Mouse (Mus musculus) spleen, postnatal 10 days (tissue): ENCODE data around the gene Ptprm.
A peak's percentile ranks its signal among the peaks of the same experiment; 100 is the strongest.

Experiments used
- DNase-seq, 2 experiments: peaks; one replicate each; pipeline ENCODE4 v3.0.0; 2021 to 2022; ENCODE audit warnings: low spot score in 2 of 2

Ptprm gene

DNA sequence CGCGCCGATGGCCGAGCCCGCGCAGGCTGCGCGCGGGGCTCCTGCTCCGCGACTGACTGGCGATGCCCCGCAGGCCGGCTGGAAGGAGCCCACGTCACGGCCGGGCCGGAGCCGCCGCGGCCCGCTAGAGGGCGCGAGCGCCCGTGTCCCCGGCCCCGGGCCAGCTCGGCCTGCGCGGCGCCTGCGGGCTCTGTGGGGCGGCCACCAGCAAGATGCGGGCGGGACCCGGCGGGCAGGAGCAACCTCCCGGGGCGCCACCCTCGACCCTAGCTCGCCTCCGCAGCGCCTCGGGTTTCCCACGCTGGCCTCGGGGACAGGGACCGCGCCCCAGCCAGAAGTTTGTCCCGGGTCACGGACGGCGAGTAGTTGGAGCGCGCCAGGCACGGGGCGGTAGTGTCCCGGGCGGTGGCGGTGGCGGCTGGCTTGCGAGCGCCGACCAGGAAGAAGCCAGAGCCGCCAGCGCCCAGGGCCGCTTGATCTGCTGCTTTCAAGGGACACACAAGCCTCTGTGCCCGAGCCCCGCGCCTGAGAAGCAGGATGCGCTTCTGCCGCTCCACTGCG lies at the start of gene Ptprm:
TSS of gene Ptprm (minus strand) at position 7 of the 561 bp plus-strand sequence.
- peak; percentile 17 to 51 for DNase-seq

DNA sequence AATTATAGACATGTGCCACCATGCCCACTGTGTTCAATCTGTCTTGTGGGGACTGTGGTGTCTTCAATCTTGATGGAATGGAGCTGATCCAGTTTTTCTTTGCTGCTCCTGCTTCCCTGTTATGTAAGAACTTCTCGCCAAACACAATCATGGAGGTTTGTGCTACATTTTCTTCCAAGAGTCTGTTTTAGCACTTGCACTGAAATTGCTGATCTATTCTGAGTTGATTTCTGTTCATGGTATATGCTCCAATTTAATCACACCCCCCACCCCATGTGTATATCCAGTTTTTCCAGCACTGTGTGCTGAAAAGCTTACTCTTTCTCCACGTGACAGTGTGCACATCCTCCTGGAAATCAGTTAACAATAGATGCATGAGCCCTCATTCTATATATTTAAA lies 41.9 kb upstream of the Ptprm start:
- no peak for DNase-seq

GRCm38 (mm10) chr17:67390851-67391250 lies 36.6 kb upstream of the Ptprm start:
- DNase-seq = no peak

- DNase-seq = no peak
Observed at GRCm38 (mm10) chr17:67388171-67388570, 33.9 kb upstream of the Ptprm start.

- DNase-seq = no peak
Observed at GRCm38 (mm10) chr17:67385286-67385685, 31.0 kb upstream of the Ptprm start.

- no peak for DNase-seq
Observed at GRCm38 (mm10) chr17:67383635-67384034, 29.4 kb upstream of the Ptprm start.

GRCm38 (mm10) chr17:67381618-67382017 lies 27.4 kb upstream of the Ptprm start:
- no peak for DNase-seq

- DNase-seq = no peak
Observed at GRCm38 (mm10) chr17:67367866-67368265, 13.6 kb upstream of the Ptprm start.

DNA sequence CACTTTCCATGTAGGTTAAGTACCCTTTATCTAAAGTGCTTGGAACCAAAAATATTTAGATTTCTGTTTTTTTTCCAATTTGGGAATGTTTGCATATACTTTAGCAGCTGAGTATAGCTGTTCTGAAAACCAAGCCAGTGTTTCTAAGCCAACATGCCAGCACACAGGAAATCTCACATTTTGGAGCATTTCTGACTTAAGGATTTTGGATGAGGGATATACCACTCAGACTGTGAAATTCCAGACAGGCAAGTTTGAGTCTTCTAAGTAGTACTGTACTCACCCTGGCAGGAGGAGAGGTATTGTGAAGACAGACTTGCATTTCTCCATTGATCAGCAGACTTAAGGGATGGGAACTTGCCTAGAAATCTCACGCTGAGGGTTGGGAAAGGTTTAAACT lies 10.2 kb upstream of the Ptprm start:
- no peak for DNase-seq

DNA sequence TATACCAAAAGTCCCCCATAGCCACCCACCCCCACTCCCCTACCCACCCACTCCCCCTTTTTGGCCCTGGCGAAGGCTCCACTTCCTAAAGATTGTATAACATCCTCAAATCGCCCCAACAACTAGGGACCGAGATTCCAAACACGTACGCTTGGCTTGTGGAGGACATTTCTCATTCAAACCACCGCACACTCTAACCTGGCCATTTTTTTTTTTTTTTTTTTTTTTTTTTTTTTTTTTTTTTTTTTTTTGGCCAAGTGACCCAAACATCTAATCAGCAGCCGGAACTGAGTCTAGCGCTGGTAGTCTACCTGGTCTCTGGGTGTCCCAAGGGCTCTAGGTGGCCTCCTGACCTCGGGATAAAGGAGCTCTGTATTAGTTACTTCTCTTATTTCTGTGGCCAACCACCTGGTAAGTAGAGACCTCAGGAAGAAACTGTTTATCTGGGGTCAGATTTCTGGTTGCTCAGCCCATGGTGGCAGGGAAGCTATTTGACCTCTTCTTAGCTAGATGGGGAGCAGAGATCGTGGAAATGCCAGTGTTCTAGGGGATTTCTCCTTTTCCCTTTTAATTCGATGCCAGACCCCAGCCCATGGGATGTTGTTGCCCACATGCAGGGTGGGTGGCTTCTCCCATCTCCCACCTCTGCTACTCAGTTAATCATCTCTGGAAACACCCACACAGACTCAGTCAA lies 9.3 kb upstream of the Ptprm start:
- no peak for DNase-seq

- DNase-seq = no peak
Observed at GRCm38 (mm10) chr17:67362131-67362530, 7.9 kb upstream of the Ptprm start.

- DNase-seq = no peak
Observed at GRCm38 (mm10) chr17:67360606-67361005, 6.3 kb upstream of the Ptprm start.

- no peak for DNase-seq
Observed at GRCm38 (mm10) chr17:67359578-67359977, 5.3 kb upstream of the Ptprm start.

DNA sequence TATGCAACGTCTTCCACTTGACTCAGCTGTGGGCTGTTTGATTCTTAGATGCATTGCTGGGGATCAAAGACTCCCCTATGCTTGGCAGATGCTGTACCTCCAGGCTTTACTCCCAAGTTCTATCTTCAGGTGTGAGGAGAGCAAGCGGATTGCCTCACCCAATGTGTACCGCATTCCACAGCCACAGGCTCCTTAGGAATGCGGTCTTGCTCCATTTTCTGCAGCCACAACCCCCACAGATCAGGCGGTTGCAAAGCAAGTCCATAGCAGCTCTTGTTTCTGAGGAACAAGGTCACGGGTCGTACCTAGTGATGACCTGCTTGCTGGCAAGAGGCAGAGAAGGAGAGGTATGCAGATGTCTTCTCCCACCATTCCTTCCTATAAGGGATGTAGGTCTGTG lies 4.3 kb upstream of the Ptprm start:
- DNase-seq = no peak

DNA sequence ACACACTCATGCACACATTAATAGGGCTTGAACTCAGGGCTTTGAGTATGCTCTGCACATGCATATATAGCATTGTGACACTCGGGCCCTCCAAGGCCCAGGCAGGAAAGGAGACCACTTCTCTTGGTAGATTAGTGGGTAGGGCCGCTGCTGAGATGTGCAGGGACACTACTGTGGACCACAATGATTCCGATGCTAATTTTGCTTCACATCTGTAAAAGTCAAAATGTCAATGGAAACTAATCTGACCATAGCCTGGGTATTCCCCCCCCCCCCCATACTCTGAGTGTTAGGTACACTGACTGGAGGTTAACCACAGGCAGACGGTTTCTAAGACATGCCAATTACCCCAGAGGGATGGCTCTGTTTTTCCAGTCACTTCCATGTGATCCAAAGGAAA lies 2.9 kb upstream of the Ptprm start:
- no peak for DNase-seq

DNA sequence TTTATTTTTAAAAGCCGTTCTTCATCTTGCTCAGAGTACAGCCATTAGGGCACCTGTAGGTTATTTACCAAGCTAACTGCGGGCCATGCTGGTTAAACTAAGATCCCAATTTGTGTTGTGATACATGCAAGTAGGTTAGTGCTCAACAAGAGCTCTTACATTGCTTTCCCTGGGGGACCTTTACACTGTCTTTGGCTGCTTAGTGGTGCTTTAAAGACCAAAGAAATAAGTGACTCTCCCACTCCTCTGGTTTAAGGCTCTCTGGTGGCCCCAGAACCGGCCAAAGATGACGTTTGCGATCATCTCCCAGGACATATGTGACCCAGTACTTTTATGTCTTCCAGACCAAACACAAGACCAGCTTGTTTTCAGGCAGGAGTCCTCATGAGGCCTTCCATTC lies 994 bp upstream of the Ptprm start:
- no peak for DNase-seq

- DNase-seq = peak; percentile 10 to 15
Observed at GRCm38 (mm10) chr17:67353796-67354450, 334 bp downstream of the Ptprm start.

DNA sequence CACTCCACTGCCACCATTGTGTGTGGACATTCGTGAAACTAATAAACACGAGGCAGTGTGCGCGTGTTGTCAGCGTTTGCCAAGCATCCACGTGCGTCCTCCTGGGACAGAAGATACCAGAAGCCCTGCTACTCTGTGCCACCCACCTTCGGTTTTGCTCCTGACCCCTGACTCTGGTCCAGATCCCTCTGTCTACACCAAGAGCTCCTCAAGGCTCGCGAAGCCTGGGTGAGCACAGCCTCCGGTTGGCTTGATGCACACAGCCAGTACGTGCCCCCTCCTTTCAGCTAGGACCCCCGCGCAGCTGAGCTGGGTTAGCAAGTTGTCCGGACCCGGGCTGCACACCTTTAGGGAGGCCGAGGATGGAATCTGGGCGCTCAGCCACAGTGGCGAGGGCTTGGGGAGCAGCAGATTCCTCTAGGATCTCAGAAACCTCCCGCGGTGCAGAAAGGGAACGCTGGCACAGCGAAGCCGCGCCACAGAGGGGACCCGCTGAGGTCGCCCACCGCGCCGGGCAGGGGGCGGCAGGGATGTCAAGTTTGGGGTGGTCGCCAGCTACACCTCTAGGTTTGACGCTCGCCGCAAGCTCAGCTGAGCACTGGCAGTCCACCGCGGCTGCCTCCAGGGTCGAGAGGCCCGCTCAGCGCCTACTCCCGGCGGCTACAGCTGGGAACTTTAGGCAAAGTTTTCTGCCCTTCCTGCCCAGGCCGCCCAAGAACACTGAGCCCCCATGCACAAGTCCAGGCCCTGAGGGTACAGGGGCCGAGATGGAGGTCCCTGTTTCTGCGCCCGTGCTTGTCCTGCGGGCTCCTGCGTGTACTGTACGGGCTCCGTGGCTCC lies 1.1 kb downstream of the Ptprm start:
- peak in 1 of 2 experiments; percentile 19 for DNase-seq

DNA sequence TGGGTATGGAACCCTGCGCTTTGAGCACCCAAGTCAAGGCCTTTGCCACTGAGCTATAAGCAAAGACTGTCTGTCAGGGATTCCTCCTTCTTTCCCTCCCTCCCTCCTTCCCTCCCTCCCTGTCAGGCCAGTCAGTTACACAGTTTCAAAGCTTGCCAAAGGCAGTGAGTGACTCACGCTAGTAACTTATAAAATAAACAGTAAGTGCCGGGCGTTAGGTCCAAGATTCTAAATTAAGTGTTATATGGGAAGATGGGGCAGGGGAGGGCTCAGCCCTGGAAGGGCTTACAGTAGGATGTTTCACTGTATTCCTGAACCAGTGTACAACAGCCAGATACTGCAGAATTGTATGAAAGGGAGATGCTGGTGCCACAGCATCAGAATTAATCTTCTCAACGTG lies 2.8 kb downstream of the Ptprm start:
- no peak for DNase-seq

DNA sequence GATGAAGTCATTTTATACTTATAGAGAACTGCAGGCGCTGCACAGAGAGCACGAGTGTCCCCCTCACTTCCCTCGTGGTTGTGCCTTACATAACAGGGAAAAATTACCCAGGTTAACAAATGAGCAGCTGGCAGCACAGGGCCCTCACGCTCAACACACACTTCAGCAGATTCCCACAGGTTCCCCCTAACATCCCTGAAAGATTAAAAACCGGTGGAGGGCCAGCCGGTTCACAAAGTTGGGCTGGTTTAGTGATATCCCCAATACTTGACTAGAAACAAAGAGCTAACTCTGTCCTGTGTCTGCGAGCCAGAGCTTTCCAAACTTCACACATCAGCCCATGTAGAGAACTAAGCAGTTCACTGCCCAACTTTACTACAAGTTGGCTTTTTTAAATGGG lies 3.7 kb downstream of the Ptprm start:
- DNase-seq = no peak

- DNase-seq = no peak
Observed at GRCm38 (mm10) chr17:67349594-67349993, 4.7 kb downstream of the Ptprm start.

GRCm38 (mm10) chr17:67346921-67347320 lies 7.3 kb downstream of the Ptprm start:
- DNase-seq = no peak
